Mouse (Mus musculus): Measurements from ENCODE around the gene Tnfaip8l1. TPM values are rescaled to one million over a fixed set of nuclear protein-coding genes. Genes with fewer than 3 reads are reported as not detected.
A peak's percentile ranks its signal among the peaks of the same experiment; 100 is the strongest.

Tnfaip8l1 gene
- polyA plus RNA-seq, 1 experiment: 1.7 TPM

- no peak for TF ChIP-seq POLR2A (IDR thresholded peaks at IDR 0.05; ENCODE audit: borderline replicate concordance, control insufficient read depth, low read depth, low read length)
- no peak for TF ChIP-seq CTCF (IDR thresholded peaks at IDR 0.05; ENCODE audit: control insufficient read depth, insufficient read depth, low read length)
Measured at GRCm38 (mm10) chr17:56133457-56134363, 28.6 kb upstream of the Tnfaip8l1 start.

GRCm38 (mm10) chr17:56134463-56134971 is 27.8 kb upstream of the Tnfaip8l1 start:
- Histone ChIP-seq H3K4me3 (replicated peaks; ENCODE audit: control insufficient read depth, low read depth, low read length) (peak overlapping the region; percentile 70), H3K27ac (ENCODE audit: control insufficient read depth, insufficient read depth, low read depth, low read length, poor library complexity) (peak overlapping the region; percentile 55; the same call in 1 of the 2 replicates), H3K4me1 (ENCODE audit: control insufficient read depth, insufficient read depth, low read length) (no peaks in the 10 kb centered on the region; the same call in 1 of the 2 replicates)
- TF ChIP-seq POLR2A (IDR thresholded peaks at IDR 0.05; ENCODE audit: borderline replicate concordance, control insufficient read depth, low read depth, low read length) (0 out of 2 replicates have a peak, but pooled peaks have one; percentile 41), CTCF (IDR thresholded peaks at IDR 0.05; ENCODE audit: control insufficient read depth, insufficient read depth, low read length) (peak; percentile 93)
- under 1% methylated on average over 27 of the region's 27 CpGs for WGBS

More at GRCm38 (mm10) chr17:56133457-56134363, 28.6 kb upstream of the Tnfaip8l1 start:
- no peaks in the 10 kb centered on the region; the same call in 1 of the 2 replicates for H3K4me1 ChIP-seq (ENCODE audit: control insufficient read depth, insufficient read depth, low read length)
- WGBS: 1% methylated on average over 19 of the region's 21 CpGs
- peak overlapping the region; percentile 55 for H3K27ac ChIP-seq (ENCODE audit: control insufficient read depth, insufficient read depth, low read depth, low read length, poor library complexity)
- peak overlapping the region; percentile 70 for H3K4me3 ChIP-seq (replicated peaks; ENCODE audit: control insufficient read depth, low read depth, low read length)

- no peak overlapping the region for H3K4me3 ChIP-seq (replicated peaks; ENCODE audit: control insufficient read depth, low read depth, low read length)
- TF ChIP-seq CTCF (IDR thresholded peaks at IDR 0.05; ENCODE audit: control insufficient read depth, insufficient read depth, low read length) (no peak), POLR2A (IDR thresholded peaks at IDR 0.05; ENCODE audit: borderline replicate concordance, control insufficient read depth, low read depth, low read length) (no peak)
- H3K27ac ChIP-seq (ENCODE audit: control insufficient read depth, insufficient read depth, low read depth, low read length, poor library complexity): no peak overlapping the region
- 71% methylated on average over 7 of the region's 7 CpGs for WGBS
- no peaks in the 10 kb centered on the region; the same call in 1 of the 2 replicates for H3K4me1 ChIP-seq (ENCODE audit: control insufficient read depth, insufficient read depth, low read length)
Measured at GRCm38 (mm10) chr17:56136558-56136957, 25.7 kb upstream of the Tnfaip8l1 start.

GRCm38 (mm10) chr17:56137839-56138613 is 24.3 kb upstream of the Tnfaip8l1 start:
- no peak for TF ChIP-seq CTCF (IDR thresholded peaks at IDR 0.05; ENCODE audit: control insufficient read depth, insufficient read depth, low read length)
- TF ChIP-seq POLR2A (IDR thresholded peaks at IDR 0.05; ENCODE audit: borderline replicate concordance, control insufficient read depth, low read depth, low read length): no peak
- Histone ChIP-seq H3K4me1 (ENCODE audit: control insufficient read depth, insufficient read depth, low read length) (no peaks in the 10 kb centered on the region), H3K4me3 (replicated peaks; ENCODE audit: control insufficient read depth, low read depth, low read length) (no peak overlapping the region), H3K27ac (ENCODE audit: control insufficient read depth, insufficient read depth, low read depth, low read length, poor library complexity) (no peak overlapping the region)
- WGBS: 65% methylated on average over 25 of the region's 25 CpGs

- 19% methylated on average over 21 of the region's 21 CpGs for WGBS
- H3K27ac ChIP-seq (ENCODE audit: control insufficient read depth, insufficient read depth, low read depth, low read length, poor library complexity): no peak overlapping the region
- H3K4me1 ChIP-seq (ENCODE audit: control insufficient read depth, insufficient read depth, low read length): no peaks in the 10 kb centered on the region
- H3K4me3 ChIP-seq (replicated peaks; ENCODE audit: control insufficient read depth, low read depth, low read length): no peak overlapping the region
- TF ChIP-seq CTCF (IDR thresholded peaks at IDR 0.05; ENCODE audit: control insufficient read depth, insufficient read depth, low read length) (no peak), POLR2A (IDR thresholded peaks at IDR 0.05; ENCODE audit: borderline replicate concordance, control insufficient read depth, low read depth, low read length) (no peak)
Measured at GRCm38 (mm10) chr17:56139355-56139754, 22.9 kb upstream of the Tnfaip8l1 start.

GRCm38 (mm10) chr17:56139858-56140595 is 22.2 kb upstream of the Tnfaip8l1 start, which contains the start of gene Sema6b:
Gene Sema6b, minus strand, starts transcription at chr17:56140343.
- H3K4me3 ChIP-seq (replicated peaks; ENCODE audit: control insufficient read depth, low read depth, low read length): peak within 1 kb of the TSS; percentile 53
- no peak for TF ChIP-seq CTCF (IDR thresholded peaks at IDR 0.05; ENCODE audit: control insufficient read depth, insufficient read depth, low read length)
- no peak; the same call in 1 of the 2 replicates for TF ChIP-seq POLR2A (IDR thresholded peaks at IDR 0.05; ENCODE audit: borderline replicate concordance, control insufficient read depth, low read depth, low read length)
- H3K4me1 ChIP-seq (ENCODE audit: control insufficient read depth, insufficient read depth, low read length): no peaks in the 10 kb centered on the region
- 2% methylated on average over 78 of the region's 79 CpGs for WGBS
- peak within 1 kb of the TSS; percentile 7; the same call in 1 of the 2 replicates for H3K27ac ChIP-seq (ENCODE audit: control insufficient read depth, insufficient read depth, low read depth, low read length, poor library complexity)
